Mouse (Mus musculus) embryonic facial prominence, embryonic 12.5 days (tissue): ENCODE results near the gene Synpo2. TPM values are rescaled to one million over a fixed set of nuclear protein-coding genes. Genes with fewer than 3 reads are reported as not detected.

ENCODE experiments used
- ATAC-seq: fragments of 200-750 bp; cut with Nextera tagmentation; 2 replicates; pipeline ENCODE4 v1.8.0; 2017; ENCODE audit not compliant: insufficient number of reproducible peaks, insufficient read depth, low FRiP score, low TSS enrichment
- H3K27ac ChIP-seq: fragments of 300-500 bp; sonication (generic); 2 replicates; pipeline ENCODE4 v1.5.1; 2016; ENCODE audit warnings: mild to moderate bottlenecking
- H3K27me3 ChIP-seq: fragments of 300-500 bp; sonication (generic); 2 replicates; pipeline ENCODE4 v1.6.1; 2016; ENCODE audit warnings: mild to moderate bottlenecking, moderate library complexity
- H3K36me3 ChIP-seq: fragments of 300-500 bp; sonication (generic); 2 replicates; pipeline ENCODE4 v1.6.1; 2016; ENCODE audit warnings: mild to moderate bottlenecking
- H3K4me1 ChIP-seq: fragments of 300-500 bp; sonication (generic); 2 replicates; pipeline ENCODE4 v1.6.1; 2016
- H3K4me2 ChIP-seq: fragments of 300-500 bp; sonication (generic); replicated peaks from 2 replicates; pipeline ENCODE4 v1.6.1; 2016; ENCODE audit warnings: mild to moderate bottlenecking, moderate library complexity
- H3K4me3 ChIP-seq: fragments of 300-500 bp; sonication (generic); 2 replicates; pipeline ENCODE4 v1.5.1; 2016; ENCODE audit warnings: mild to moderate bottlenecking
- H3K9ac ChIP-seq: fragments of 300-500 bp; sonication (generic); 2 replicates; pipeline ENCODE4 v1.6.1; 2016; ENCODE audit warnings: mild to moderate bottlenecking, moderate library complexity
- H3K9me3 ChIP-seq: fragments of 300-500 bp; sonication (generic); 2 replicates; pipeline ENCODE4 v1.6.1; 2016; ENCODE audit warnings: mild to moderate bottlenecking, moderate library complexity
- WGBS: fragments of 180-500 bp; shearing (Covaris S2); methylation state at CpG from one replicate; pipeline ENCODE4 v1.1.7; 2016; 5-methylcytosine and 5-hydroxymethylcytosine counted together
- polyA plus RNA-seq: library from polyadenylated mRNA; unstranded; fragments of >200 nt; fragmentation: Nextera tagmentation; extraction: Ambion mirVana; gene quantifications from 2 replicates; pipeline ENCODE4 v1.2.1, GENCODE M21; 2016

Synpo2 gene
- polyA plus RNA-seq, 1 experiment from 2014 or later, result 8.5 TPM

DNA sequence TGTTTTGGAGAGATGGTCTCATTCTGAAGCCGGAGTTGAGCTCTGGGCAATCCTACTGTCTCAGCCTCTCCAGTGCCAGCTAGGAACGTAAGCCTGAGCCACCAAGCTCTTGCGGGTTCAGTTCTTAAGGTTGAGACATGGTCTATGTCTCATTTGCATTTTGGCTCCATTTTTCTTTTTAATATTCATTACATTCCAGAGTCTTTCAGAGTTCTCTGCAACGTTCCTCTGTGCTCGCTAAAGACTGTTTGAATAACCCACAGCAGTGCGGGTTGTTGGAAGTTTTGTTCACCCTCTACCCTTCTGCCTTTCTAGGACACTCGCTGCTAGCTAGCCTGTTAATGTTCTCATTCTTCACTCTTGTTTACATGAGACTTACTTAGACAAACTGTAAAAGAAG is 155.0 kb downstream of the Synpo2 start:
- WGBS, result 75% methylated on average over 7 of the region's 7 CpGs
- Histone ChIP-seq H3K9me3 (no peaks in the 10 kb centered on the region), H3K9ac (no peak overlapping the region), H3K4me2 (no peak overlapping the region), H3K36me3 (no peaks in the 10 kb centered on the region), H3K27me3 (no peaks in the 10 kb centered on the region), H3K27ac (no peak overlapping the region), H3K4me3 (no peak overlapping the region), H3K4me1 (0 out of 2 replicates have a peak, but pooled peaks cover 4% of the 10 kb centered on the region)
- ATAC-seq, result no peak

GRCm38 (mm10) chr3:123080017-123080725 is 155.8 kb downstream of the Synpo2 start:
- no peaks in the 10 kb centered on the region for H3K36me3 ChIP-seq
- WGBS, result 78% methylated on average over 19 of the region's 19 CpGs
- no peaks in the 10 kb centered on the region for H3K27me3 ChIP-seq
- H3K9ac ChIP-seq, result no peak overlapping the region
- H3K4me2 ChIP-seq, result no peak overlapping the region
- no peak overlapping the region for H3K4me3 ChIP-seq
- ATAC-seq, result no peak
- H3K27ac ChIP-seq, result no peak overlapping the region
- no peaks in the 10 kb centered on the region for H3K4me1 ChIP-seq
- H3K9me3 ChIP-seq, result no peaks in the 10 kb centered on the region

- no peak for ATAC-seq
- 95% methylated on average over 3 of the region's 3 CpGs for WGBS
- H3K27ac ChIP-seq, result no peak overlapping the region
- H3K4me3 ChIP-seq, result no peak overlapping the region
- no peaks in the 10 kb centered on the region for H3K27me3 ChIP-seq
- H3K4me2 ChIP-seq, result no peak overlapping the region
- H3K36me3 ChIP-seq, result no peaks in the 10 kb centered on the region
- no peaks in the 10 kb centered on the region for H3K9me3 ChIP-seq
- no peaks in the 10 kb centered on the region for H3K4me1 ChIP-seq
- H3K9ac ChIP-seq, result no peak overlapping the region
Observed at GRCm38 (mm10) chr3:123075759-123076158, 160.2 kb downstream of the Synpo2 start.

GRCm38 (mm10) chr3:123075034-123075433 is 160.9 kb downstream of the Synpo2 start:
- no peaks in the 10 kb centered on the region for H3K9me3 ChIP-seq
- no peak overlapping the region for H3K27ac ChIP-seq
- H3K4me1 ChIP-seq, result no peaks in the 10 kb centered on the region
- no peak overlapping the region for H3K4me3 ChIP-seq
- H3K9ac ChIP-seq, result no peak overlapping the region
- ATAC-seq, result no peak
- no peaks in the 10 kb centered on the region for H3K27me3 ChIP-seq
- H3K4me2 ChIP-seq, result no peak overlapping the region
- no peaks in the 10 kb centered on the region for H3K36me3 ChIP-seq

DNA sequence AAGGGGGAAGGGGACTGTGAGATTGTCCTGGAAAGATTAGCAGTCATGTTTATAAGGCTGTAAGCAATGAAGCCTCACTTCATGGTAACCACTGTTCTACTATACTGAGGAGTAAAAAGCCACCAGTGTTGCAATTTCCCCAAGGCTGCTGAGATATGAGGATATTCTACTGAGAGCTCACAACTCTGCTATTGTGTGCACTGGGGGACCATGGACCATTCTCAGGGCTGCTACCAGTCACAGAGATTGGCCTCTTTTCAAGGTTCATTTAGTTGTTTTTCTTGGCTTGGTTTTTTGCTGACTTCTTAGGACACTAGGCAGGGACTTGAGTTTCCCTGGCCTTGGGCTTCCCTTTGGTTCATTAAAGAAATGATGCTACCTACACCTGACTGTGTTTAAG is 162.6 kb downstream of the Synpo2 start:
- H3K4me1 ChIP-seq, result no peaks in the 10 kb centered on the region
- no peaks in the 10 kb centered on the region for H3K27me3 ChIP-seq
- no peak overlapping the region for H3K4me3 ChIP-seq
- ATAC-seq, result no peak
- no peak overlapping the region for H3K4me2 ChIP-seq
- H3K9me3 ChIP-seq, result no peaks in the 10 kb centered on the region
- no peak overlapping the region for H3K27ac ChIP-seq
- H3K9ac ChIP-seq, result no peak overlapping the region
- H3K36me3 ChIP-seq, result no peaks in the 10 kb centered on the region

DNA sequence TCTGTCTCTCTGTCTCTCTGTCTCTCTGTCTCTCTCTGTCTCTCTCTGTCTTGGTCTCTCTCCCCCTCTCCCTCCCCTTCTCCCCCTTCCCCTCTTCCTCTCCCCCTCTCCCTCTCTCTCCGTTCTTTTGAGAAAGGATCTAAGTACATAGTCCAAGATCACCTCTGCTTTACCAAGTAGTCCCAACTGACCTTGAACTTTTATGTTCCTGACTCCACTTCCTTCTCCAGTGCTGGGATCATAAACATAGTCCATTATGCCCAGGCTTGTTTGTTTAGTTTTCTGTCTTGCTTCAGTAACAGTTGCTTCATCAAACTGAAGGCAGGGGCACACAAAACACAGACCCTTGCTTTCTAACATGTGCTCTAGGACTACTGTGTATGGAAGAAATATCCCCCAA is 163.5 kb downstream of the Synpo2 start:
- H3K9me3 ChIP-seq, result no peaks in the 10 kb centered on the region
- WGBS, result 80% methylated on average over 1 of the region's 1 CpGs
- no peak for ATAC-seq

DNA sequence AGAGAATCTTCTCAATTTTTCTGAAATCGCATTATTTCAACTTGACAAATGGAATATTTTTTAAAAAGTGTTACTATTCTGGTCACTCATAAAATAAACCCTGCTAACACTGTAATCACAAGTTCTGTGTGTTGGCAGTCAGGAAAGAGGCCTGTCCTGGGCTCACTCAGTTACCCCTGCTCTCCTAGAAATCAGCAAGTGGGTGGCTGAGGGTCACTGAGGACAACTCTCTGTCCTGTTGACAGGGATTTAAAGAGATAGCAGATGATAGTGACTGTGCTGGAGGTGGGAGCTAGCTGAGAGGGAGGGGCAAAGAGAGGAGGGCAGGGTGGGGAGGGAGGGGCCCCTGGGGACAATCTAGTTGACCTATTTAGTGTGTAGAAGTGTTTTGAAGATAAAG is 165.0 kb downstream of the Synpo2 start:
- WGBS, result 93% methylated on average over 1 of the region's 1 CpGs
- Histone ChIP-seq H3K4me2 (no peak overlapping the region), H3K4me1 (no peaks in the 10 kb centered on the region), H3K27me3 (no peaks in the 10 kb centered on the region), H3K9ac (no peak overlapping the region), H3K9me3 (no peaks in the 10 kb centered on the region), H3K36me3 (no peaks in the 10 kb centered on the region), H3K4me3 (no peak overlapping the region), H3K27ac (no peak overlapping the region)
- ATAC-seq, result no peak

More for the DNA sequence above, 163.5 kb downstream of the Synpo2 start:
- Histone ChIP-seq H3K4me2 (no peak overlapping the region), H3K27me3 (no peaks in the 10 kb centered on the region), H3K27ac (no peak overlapping the region), H3K36me3 (no peaks in the 10 kb centered on the region), H3K9ac (no peak overlapping the region), H3K4me1 (no peaks in the 10 kb centered on the region), H3K4me3 (no peak overlapping the region)

- Histone ChIP-seq H3K4me2 (no peak overlapping the region), H3K9ac (no peak overlapping the region), H3K4me1 (0 out of 2 replicates have a peak, but pooled peaks cover 10% of the 10 kb centered on the region), H3K27ac (no peak overlapping the region), H3K4me3 (no peak overlapping the region), H3K36me3 (no peaks in the 10 kb centered on the region), H3K9me3 (no peaks in the 10 kb centered on the region), H3K27me3 (no peaks in the 10 kb centered on the region)
- 94% methylated on average over 7 of the region's 7 CpGs for WGBS
- ATAC-seq, result no peak
Observed at GRCm38 (mm10) chr3:123066836-123067235, 169.1 kb downstream of the Synpo2 start.

DNA sequence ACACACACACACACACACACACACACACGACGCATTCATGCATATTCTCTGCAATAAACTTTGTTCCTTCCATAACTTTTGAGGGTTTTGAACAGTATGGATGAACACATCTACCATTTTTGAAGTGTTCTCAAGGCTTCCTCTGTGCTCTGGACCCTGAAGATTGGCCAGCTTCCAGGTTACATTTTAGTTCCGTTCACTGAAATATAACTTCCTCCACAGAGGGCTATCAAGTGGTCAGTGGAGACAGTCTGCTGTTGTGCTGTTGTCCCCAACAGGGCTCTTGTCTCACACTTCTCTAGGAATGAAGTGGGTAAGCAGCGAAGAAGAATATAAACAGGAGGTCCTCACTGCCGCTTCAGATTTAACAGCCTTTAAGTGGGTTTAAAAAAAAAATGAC is 170.5 kb downstream of the Synpo2 start:
- H3K36me3 ChIP-seq, result no peaks in the 10 kb centered on the region
- H3K4me3 ChIP-seq, result no peak overlapping the region
- H3K9me3 ChIP-seq, result no peaks in the 10 kb centered on the region
- H3K27me3 ChIP-seq, result no peaks in the 10 kb centered on the region
- no peak overlapping the region for H3K27ac ChIP-seq
- H3K4me1 ChIP-seq, result 0 out of 2 replicates have a peak, but pooled peaks cover 10% of the 10 kb centered on the region
- no peak for ATAC-seq
- H3K9ac ChIP-seq, result no peak overlapping the region
- H3K4me2 ChIP-seq, result no peak overlapping the region
- 74% methylated on average over 5 of the region's 5 CpGs for WGBS

GRCm38 (mm10) chr3:123064186-123064585 is 171.8 kb downstream of the Synpo2 start:
- Histone ChIP-seq H3K9me3 (no peaks in the 10 kb centered on the region), H3K36me3 (no peaks in the 10 kb centered on the region), H3K4me1 (0 out of 2 replicates have a peak, but pooled peaks cover 10% of the 10 kb centered on the region), H3K4me3 (no peak overlapping the region), H3K27me3 (no peaks in the 10 kb centered on the region), H3K4me2 (no peak overlapping the region), H3K27ac (no peak overlapping the region), H3K9ac (no peak overlapping the region)
- WGBS, result 20% methylated on average over 5 of the region's 5 CpGs
- ATAC-seq, result no peak

GRCm38 (mm10) chr3:123061931-123062330 is 174.0 kb downstream of the Synpo2 start:
- no peak overlapping the region for H3K27ac ChIP-seq
- ATAC-seq, result no peak
- 0 out of 2 replicates have a peak, but pooled peaks cover 10% of the 10 kb centered on the region for H3K4me1 ChIP-seq
- no peaks in the 10 kb centered on the region for H3K27me3 ChIP-seq
- H3K4me3 ChIP-seq, result no peak overlapping the region
- H3K9me3 ChIP-seq, result no peaks in the 10 kb centered on the region
- no peak overlapping the region for H3K9ac ChIP-seq
- 79% methylated on average over 2 of the region's 2 CpGs for WGBS
- H3K36me3 ChIP-seq, result no peaks in the 10 kb centered on the region
- H3K4me2 ChIP-seq, result no peak overlapping the region

DNA sequence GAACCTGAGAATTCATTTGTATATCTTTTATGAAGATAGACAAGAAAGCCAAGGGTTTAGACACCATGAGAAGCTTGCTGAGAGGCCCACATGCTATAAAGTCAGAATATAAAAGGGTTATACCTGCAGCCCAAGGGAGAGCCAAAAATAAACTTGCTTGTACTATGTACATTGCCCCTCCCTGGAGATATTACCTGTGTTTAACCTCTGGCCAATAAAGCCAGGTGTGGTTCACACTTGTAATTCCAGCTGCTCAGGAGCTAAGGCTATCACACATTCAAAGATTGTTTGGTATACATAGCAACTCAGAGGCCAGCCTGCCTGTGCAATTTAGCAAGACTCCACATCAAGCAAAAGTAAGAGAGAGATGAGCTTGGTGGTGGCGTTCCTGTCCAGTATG is 177.1 kb downstream of the Synpo2 start:
- H3K9ac ChIP-seq, result no peak overlapping the region
- 90% methylated on average over 1 of the region's 1 CpGs for WGBS

More for the DNA sequence above, 177.1 kb downstream of the Synpo2 start:
- Histone ChIP-seq H3K4me1 (no peaks in the 10 kb centered on the region), H3K9me3 (no peaks in the 10 kb centered on the region), H3K4me3 (no peak overlapping the region), H3K4me2 (no peak overlapping the region), H3K27ac (no peak overlapping the region), H3K27me3 (no peaks in the 10 kb centered on the region), H3K36me3 (no peaks in the 10 kb centered on the region)
- no peak for ATAC-seq
